Mouse (Mus musculus): ENCODE measurements around the gene Rap1a. TPM values are rescaled to one million over a fixed set of nuclear protein-coding genes. Genes with fewer than 3 reads are reported as not detected.
A peak's percentile ranks its signal among the peaks of the same experiment; 100 is the strongest.

Rap1a gene
- polyA plus RNA-seq, 1 experiment from 2014 or later = 76.3 TPM

GRCm38 (mm10) chr3:105820272-105820671 lies 19.1 kb upstream of the Rap1a start:
- WGBS = 91% methylated on average over 3 of the region's 3 CpGs

GRCm38 (mm10) chr3:105818130-105819004 lies 17.2 kb upstream of the Rap1a start:
- 73% methylated on average over 6 of the region's 6 CpGs for WGBS
- no peak for ATAC-seq (replicated peaks)

More at GRCm38 (mm10) chr3:105820272-105820671, 19.1 kb upstream of the Rap1a start:
- ATAC-seq (replicated peaks) = no peak
- Histone ChIP-seq H3K27me3 (no peaks in the 10 kb centered on the region), H3K4me3 (no peak overlapping the region), H3K36me3 (no peaks in the 10 kb centered on the region), H3K9ac (replicated peaks) (no peak overlapping the region), H3K9me3 (no peaks in the 10 kb centered on the region), H3K4me1 (0 out of 2 replicates have a peak, but pooled peaks cover under 1% of the 10 kb centered on the region), H3K4me2 (replicated peaks) (no peak overlapping the region), H3K27ac (replicated peaks) (no peak overlapping the region)

GRCm38 (mm10) chr3:105816089-105816488 lies 15.0 kb upstream of the Rap1a start:
- Histone ChIP-seq H3K4me1 (0 out of 2 replicates have a peak, but pooled peaks cover 2% of the 10 kb centered on the region), H3K36me3 (no peaks in the 10 kb centered on the region), H3K9ac (replicated peaks) (no peak overlapping the region), H3K27me3 (no peaks in the 10 kb centered on the region), H3K4me3 (no peak overlapping the region), H3K9me3 (no peaks in the 10 kb centered on the region), H3K27ac (replicated peaks) (no peak overlapping the region), H3K4me2 (replicated peaks) (no peak overlapping the region)
- ATAC-seq (replicated peaks) = no peak
- 89% methylated on average over 8 of the region's 8 CpGs for WGBS

More at GRCm38 (mm10) chr3:105818130-105819004, 17.2 kb upstream of the Rap1a start:
- Histone ChIP-seq H3K9me3 (no peaks in the 10 kb centered on the region), H3K4me3 (no peak overlapping the region), H3K27ac (replicated peaks) (no peak overlapping the region), H3K27me3 (no peaks in the 10 kb centered on the region), H3K36me3 (no peaks in the 10 kb centered on the region), H3K4me1 (0 out of 2 replicates have a peak, but pooled peaks cover 2% of the 10 kb centered on the region), H3K4me2 (replicated peaks) (no peak overlapping the region), H3K9ac (replicated peaks) (no peak overlapping the region)

DNA sequence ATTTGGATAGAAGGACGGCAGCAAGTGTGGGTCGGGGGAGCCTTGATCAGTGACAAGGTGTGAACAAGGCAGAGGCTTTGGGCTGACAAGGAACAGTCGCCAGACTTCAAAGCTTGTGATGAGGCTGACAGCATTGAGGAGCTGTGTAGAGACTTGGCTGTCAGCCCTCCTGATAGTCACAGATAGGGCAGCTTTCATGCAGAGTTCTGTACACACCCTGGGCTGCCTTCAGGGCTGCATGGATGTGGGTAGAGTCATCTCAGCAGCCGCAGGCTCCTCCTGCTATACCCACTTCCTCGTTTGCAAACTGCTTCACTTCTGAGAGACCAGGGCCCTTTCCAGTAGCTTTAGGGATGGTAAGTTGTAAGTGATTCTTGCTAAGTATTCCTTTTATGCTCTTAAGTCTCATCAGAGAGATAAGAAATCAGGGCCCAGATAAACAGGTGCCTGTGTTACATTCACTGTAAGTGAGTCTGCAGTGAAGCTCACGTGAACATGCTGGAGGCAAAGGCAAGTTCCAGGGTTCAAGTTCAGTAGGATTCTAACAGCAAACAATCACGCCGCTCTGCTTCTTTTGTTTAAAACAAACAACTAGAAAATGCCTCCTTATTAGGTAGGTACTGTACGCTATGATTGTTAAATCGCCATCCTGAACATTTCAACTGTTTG lies 14.2 kb upstream of the Rap1a start:
- no peak overlapping the region for H3K4me3 ChIP-seq
- H3K4me1 ChIP-seq = 0 out of 2 replicates have a peak, but pooled peaks cover 2% of the 10 kb centered on the region
- 0 out of 2 replicates have a peak, but pooled peaks have one; percentile 43 for ATAC-seq (replicated peaks)
- H3K27ac ChIP-seq (replicated peaks) = no peak overlapping the region
- H3K36me3 ChIP-seq = no peaks in the 10 kb centered on the region
- H3K4me2 ChIP-seq (replicated peaks) = no peak overlapping the region
- H3K9ac ChIP-seq (replicated peaks) = no peak overlapping the region
- no peaks in the 10 kb centered on the region for H3K9me3 ChIP-seq
- H3K27me3 ChIP-seq = no peaks in the 10 kb centered on the region
- WGBS = 72% methylated on average over 10 of the region's 10 CpGs

DNA sequence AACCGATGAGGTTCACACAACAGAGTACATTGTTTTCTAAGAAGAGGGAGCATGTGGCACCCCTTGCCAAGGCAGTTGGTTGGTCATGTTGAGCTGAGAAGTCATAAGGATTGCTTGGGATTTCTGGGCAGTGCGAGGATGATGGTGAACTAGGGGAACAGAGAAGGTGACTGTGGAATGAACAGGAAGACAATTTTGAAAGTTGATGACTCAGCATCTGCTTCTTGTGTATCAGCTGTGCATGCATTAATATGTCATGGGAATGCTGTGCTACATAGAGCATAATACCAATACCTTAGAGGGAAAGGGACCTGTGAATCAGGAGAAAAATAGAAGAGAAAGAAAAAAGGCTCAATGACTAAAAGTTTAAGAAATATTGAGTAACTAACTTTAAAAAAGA lies 10.0 kb upstream of the Rap1a start:
- no peak for ATAC-seq (replicated peaks)
- WGBS = 90% methylated on average over 2 of the region's 2 CpGs
- H3K27me3 ChIP-seq = no peaks in the 10 kb centered on the region

DNA sequence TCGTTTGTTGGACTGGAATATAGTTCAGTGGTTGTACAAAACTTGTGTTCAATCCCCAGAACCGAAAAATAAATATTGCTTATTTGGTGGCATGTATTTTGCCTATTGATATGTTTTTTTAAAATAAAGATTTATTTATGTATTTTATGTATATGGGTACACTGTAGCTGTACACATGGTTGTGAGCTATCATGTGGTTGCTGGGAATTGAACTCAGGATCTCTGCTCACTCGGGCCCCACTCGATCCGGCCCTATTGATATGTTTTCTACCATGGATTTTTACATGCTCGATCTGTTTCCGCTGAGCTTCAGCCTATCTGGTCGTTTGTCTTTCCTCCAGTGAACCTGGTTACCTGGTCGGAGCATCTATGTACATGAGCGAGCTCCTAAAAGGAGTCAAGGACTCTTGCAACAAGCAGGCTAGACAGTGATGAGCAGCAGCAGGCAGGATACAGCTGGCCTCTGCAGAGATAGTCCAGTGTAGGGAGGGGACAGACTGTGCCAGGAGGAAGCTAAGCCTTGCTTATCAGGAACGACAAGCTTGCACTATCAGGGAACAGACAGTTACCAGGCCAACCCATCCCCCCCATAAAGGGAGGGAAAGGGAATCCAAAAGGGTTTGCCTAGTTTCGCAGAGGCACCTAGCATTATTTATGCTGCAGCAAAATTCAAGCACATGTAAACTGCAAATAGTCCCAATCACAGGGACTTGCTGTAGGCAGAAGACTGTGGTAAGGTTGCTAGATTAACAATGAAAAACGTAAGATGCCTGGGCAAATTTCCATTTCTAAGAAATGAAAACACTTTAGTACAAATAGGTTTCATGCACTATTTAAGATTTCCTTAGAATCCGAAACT lies 7.3 kb upstream of the Rap1a start:
- no peak overlapping the region for H3K9ac ChIP-seq (replicated peaks)
- H3K9me3 ChIP-seq = no peaks in the 10 kb centered on the region
- ATAC-seq (replicated peaks) = no peak
- no peak overlapping the region for H3K27ac ChIP-seq (replicated peaks)
- H3K4me1 ChIP-seq = no peaks in the 10 kb centered on the region
- H3K4me2 ChIP-seq (replicated peaks) = no peak overlapping the region
- H3K4me3 ChIP-seq = no peak overlapping the region
- no peaks in the 10 kb centered on the region for H3K36me3 ChIP-seq
- H3K27me3 ChIP-seq = no peaks in the 10 kb centered on the region
- 80% methylated on average over 14 of the region's 14 CpGs for WGBS

More for the DNA sequence above, 10.0 kb upstream of the Rap1a start:
- Histone ChIP-seq H3K9ac (replicated peaks) (no peak overlapping the region), H3K27ac (replicated peaks) (no peak overlapping the region), H3K9me3 (no peaks in the 10 kb centered on the region), H3K36me3 (no peaks in the 10 kb centered on the region), H3K4me2 (replicated peaks) (no peak overlapping the region), H3K4me3 (no peak overlapping the region), H3K4me1 (0 out of 2 replicates have a peak, but pooled peaks cover 2% of the 10 kb centered on the region)

GRCm38 (mm10) chr3:105807672-105808071 lies 6.5 kb upstream of the Rap1a start:
- Histone ChIP-seq H3K4me1 (no peaks in the 10 kb centered on the region), H3K27me3 (no peaks in the 10 kb centered on the region), H3K4me2 (replicated peaks) (no peak overlapping the region), H3K4me3 (no peak overlapping the region), H3K27ac (replicated peaks) (no peak overlapping the region), H3K36me3 (no peaks in the 10 kb centered on the region), H3K9ac (replicated peaks) (no peak overlapping the region), H3K9me3 (no peaks in the 10 kb centered on the region)
- ATAC-seq (replicated peaks) = no peak
- WGBS = 85% methylated on average over 1 of the region's 1 CpGs

GRCm38 (mm10) chr3:105806519-105807249 lies 5.5 kb upstream of the Rap1a start:
- Histone ChIP-seq H3K9ac (replicated peaks) (no peak overlapping the region), H3K27ac (replicated peaks) (no peak overlapping the region), H3K27me3 (no peaks in the 10 kb centered on the region), H3K4me3 (no peak overlapping the region), H3K9me3 (no peaks in the 10 kb centered on the region), H3K4me2 (replicated peaks) (no peak overlapping the region), H3K36me3 (no peaks in the 10 kb centered on the region), H3K4me1 (peaks cover under 1% of the 10 kb centered on the region; the same call in 1 of the 2 replicates)
- WGBS = 59% methylated on average over 11 of the region's 11 CpGs
- no peak for ATAC-seq (replicated peaks)

- no peak overlapping the region for H3K4me3 ChIP-seq
- ATAC-seq (replicated peaks) = no peak
- no peaks in the 10 kb centered on the region for H3K27me3 ChIP-seq
- H3K36me3 ChIP-seq = no peaks in the 10 kb centered on the region
- H3K4me1 ChIP-seq = peaks cover 22% of the 10 kb centered on the region
- no peak overlapping the region for H3K4me2 ChIP-seq (replicated peaks)
- H3K27ac ChIP-seq (replicated peaks) = no peak overlapping the region
- H3K9me3 ChIP-seq = no peaks in the 10 kb centered on the region
- 93% methylated on average over 11 of the region's 11 CpGs for WGBS
- no peak overlapping the region for H3K9ac ChIP-seq (replicated peaks)
These were observed 2.5 kb upstream of the Rap1a start for GRCm38 (mm10) chr3:105803600-105803999.

DNA sequence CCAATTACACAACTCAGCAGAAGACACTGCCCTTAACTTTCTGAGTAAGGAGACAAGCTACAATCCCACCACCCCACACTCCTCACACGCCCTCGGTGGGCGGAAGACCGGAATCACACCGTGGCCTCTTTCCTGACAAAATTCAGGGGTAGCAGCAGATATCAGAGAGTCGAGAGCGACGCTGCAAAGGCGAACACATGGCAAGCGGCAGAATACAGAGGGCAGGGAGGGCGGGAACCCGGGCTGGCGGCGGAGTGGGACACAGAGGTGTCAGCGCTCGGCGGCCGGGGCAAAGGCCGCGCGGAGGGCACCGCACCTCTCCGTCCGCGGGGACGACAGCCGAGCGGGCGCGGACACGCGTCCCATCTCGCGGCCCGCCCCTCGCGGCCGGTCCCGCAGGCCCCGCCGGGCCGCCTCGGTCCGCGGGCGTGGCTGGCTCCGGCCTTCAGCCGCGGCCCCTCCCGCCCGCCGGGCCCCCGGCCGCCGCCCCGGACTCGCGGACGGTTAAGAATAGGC lies 403 bp downstream of the Rap1a start:
- Histone ChIP-seq H3K4me3 (peak overlapping the region; percentile 69), H3K27ac (replicated peaks) (peak overlapping the region; percentile 79), H3K27me3 (no peaks in the 10 kb centered on the region), H3K9me3 (no peaks in the 10 kb centered on the region), H3K9ac (replicated peaks) (peak overlapping the region; percentile 86), H3K4me1 (peaks cover 33% of the 10 kb centered on the region), H3K4me2 (replicated peaks) (peak overlapping the region; percentile 72), H3K36me3 (no peaks in the 10 kb centered on the region)
- no peak; the same call in none of the 2 replicates for ATAC-seq (replicated peaks)
- under 1% methylated on average over 51 of the region's 59 CpGs for WGBS

GRCm38 (mm10) chr3:105800156-105800674 lies 921 bp downstream of the Rap1a start:
- Histone ChIP-seq H3K9ac (replicated peaks) (peak overlapping the region; percentile 86), H3K27me3 (no peaks in the 10 kb centered on the region), H3K4me1 (peaks cover 33% of the 10 kb centered on the region), H3K9me3 (no peaks in the 10 kb centered on the region), H3K4me3 (peak overlapping the region; percentile 69), H3K4me2 (replicated peaks) (peak overlapping the region; percentile 72), H3K36me3 (no peaks in the 10 kb centered on the region), H3K27ac (replicated peaks) (peak overlapping the region; percentile 79)
- no peak for ATAC-seq (replicated peaks)
- WGBS = under 1% methylated on average over 12 of the region's 12 CpGs

All from forebrain, embryonic 15.5 days (tissue).